Mouse (Mus musculus) MEL (cell line): Measurements from ENCODE around the gene Fgd3. TPM values are rescaled to one million over a fixed set of nuclear protein-coding genes. Genes with fewer than 3 reads are reported as not detected.

ENCODE experiments used
- DNase-seq: peaks from one replicate; pipeline ENCODE4 v3.0.0; 2011; ENCODE audit warnings: low read depth, low spot score
- H3K27ac ChIP-seq: 2 replicates; pipeline ENCODE4 v1.5.1; 2012; ENCODE audit warnings: low read depth, mild to moderate bottlenecking, control low read depth, low read length, moderate library complexity; ENCODE audit not compliant: control insufficient read depth
- H3K27me3 ChIP-seq, 2 experiments: fragments of 150-350 bp in 1 of 2; sonication (generic) in 1 of 2; 2 replicates each; pipeline ENCODE4 v1.6.1; 2012; ENCODE audit warnings: low read length in 2 of 2, mild to moderate bottlenecking in 2 of 2, improper control_type of control experiment in 1 of 2, moderate library complexity in 1 of 2; ENCODE audit not compliant: insufficient read depth in 2 of 2, control insufficient read depth in 1 of 2
- H3K36me3 ChIP-seq, 2 experiments: 2 replicates each; pipeline ENCODE4 v1.6.1; 2012 to 2014; ENCODE audit warnings: low read length in 2 of 2, improper control_type of control experiment in 1 of 2, inconsistent platforms in 1 of 2, mild to moderate bottlenecking in 1 of 2; ENCODE audit not compliant: insufficient read depth in 2 of 2, control insufficient read depth in 1 of 2
- H3K4me1 ChIP-seq, 2 experiments: fragments of 150-350 bp in 1 of 2; sonication (generic) in 1 of 2; 2 replicates each; pipeline ENCODE4 v1.6.1; 2012; ENCODE audit warnings: low read length in 2 of 2, improper control_type of control experiment in 1 of 2, mild to moderate bottlenecking in 1 of 2; ENCODE audit not compliant: insufficient read depth in 2 of 2, control insufficient read depth in 1 of 2
- H3K4me3 ChIP-seq, 2 experiments: fragments of 150-350 bp in 1 of 2; sonication (generic) in 1 of 2; 2 replicates each; pipeline ENCODE4 v1.5.1; 2012; ENCODE audit warnings: low read depth in 2 of 2, low read length in 2 of 2, mild to moderate bottlenecking in 2 of 2, moderate library complexity in 2 of 2, control low read depth in 1 of 2, improper control_type of control experiment in 1 of 2; ENCODE audit not compliant: control insufficient read depth in 1 of 2, insufficient read depth in 1 of 2
- H3K79me2 ChIP-seq: 2 replicates; pipeline ENCODE4 v1.6.1; 2012; ENCODE audit warnings: mild to moderate bottlenecking, low read length, moderate library complexity; ENCODE audit not compliant: control insufficient read depth, poor library complexity, insufficient read depth
- H3K9ac ChIP-seq: 2 replicates; pipeline ENCODE4 v1.6.1; 2012; ENCODE audit warnings: low read depth, mild to moderate bottlenecking, control low read depth, low read length, moderate library complexity; ENCODE audit not compliant: control insufficient read depth, poor library complexity, severe bottlenecking
- H3K9me3 ChIP-seq: fragments of 150-350 bp; sonication (generic); replicated peaks from 2 replicates; pipeline ENCODE4 v1.6.1; 2012; ENCODE audit warnings: mild to moderate bottlenecking, low read length, improper control_type of control experiment, moderate library complexity; ENCODE audit not compliant: insufficient read depth
- BHLHE40 ChIP-seq: IDR thresholded peaks from 2 replicates; pipeline ENCODE4 v1.6.1; 2012; ENCODE audit warnings: low read depth, mild to moderate bottlenecking, inconsistent platforms, low read length, improper control_type of control experiment, borderline replicate concordance
- CHD1 ChIP-seq: IDR thresholded peaks from 2 replicates; pipeline ENCODE4 v1.6.1; 2012; ENCODE audit warnings: low read depth, mild to moderate bottlenecking, inconsistent platforms, low read length, improper control_type of control experiment
- CHD2 ChIP-seq: IDR thresholded peaks from 2 replicates; pipeline ENCODE4 v1.6.1; 2011; ENCODE audit warnings: low read length, improper control_type of control experiment
- E2F4 ChIP-seq: IDR thresholded peaks from 2 replicates; pipeline ENCODE4 v1.6.1; 2011; ENCODE audit warnings: low read depth, low read length, improper control_type of control experiment, borderline replicate concordance
- ELF1 ChIP-seq: IDR thresholded peaks from 2 replicates; pipeline ENCODE4 v1.6.1; 2014; ENCODE audit warnings: low read depth, mild to moderate bottlenecking, inconsistent platforms, low read length, improper control_type of control experiment, moderate library complexity
- GATA1 ChIP-seq: IDR thresholded peaks from 2 replicates; pipeline ENCODE4 v1.6.1; 2011; ENCODE audit warnings: low read depth, low read length, improper control_type of control experiment
- HCFC1 ChIP-seq: IDR thresholded peaks from 2 replicates; pipeline ENCODE4 v1.6.1; 2012; ENCODE audit warnings: low read depth, mild to moderate bottlenecking, inconsistent platforms, low read length, improper control_type of control experiment, moderate library complexity
- KAT2A ChIP-seq: conservative IDR thresholded peaks from 2 replicates; pipeline ENCODE4 v1.6.1; 2012; ENCODE audit warnings: low read depth, low read length, improper control_type of control experiment, inconsistent platforms
- MAX ChIP-seq: IDR thresholded peaks from 2 replicates; pipeline ENCODE4 v1.6.1; 2011; ENCODE audit warnings: low read length, improper control_type of control experiment
- MAZ ChIP-seq: IDR thresholded peaks from 2 replicates; pipeline ENCODE4 v1.6.1; 2012; ENCODE audit warnings: low read depth, mild to moderate bottlenecking, inconsistent platforms, low read length, improper control_type of control experiment
- MXI1 ChIP-seq: IDR thresholded peaks from 2 replicates; pipeline ENCODE4 v1.6.1; 2011; ENCODE audit warnings: mild to moderate bottlenecking, low read depth, low read length, improper control_type of control experiment
- MYC ChIP-seq: IDR thresholded peaks from 2 replicates; pipeline ENCODE4 v1.6.1; 2011; ENCODE audit warnings: low read depth, mild to moderate bottlenecking, low read length, improper control_type of control experiment, moderate library complexity
- NELFE ChIP-seq: IDR thresholded peaks from 2 replicates; pipeline ENCODE4 v1.6.1; 2011; ENCODE audit warnings: low read depth, low read length, improper control_type of control experiment
- NRF1 ChIP-seq: IDR thresholded peaks from 2 replicates; pipeline ENCODE4 v1.6.1; 2014; ENCODE audit warnings: low read depth, mild to moderate bottlenecking, inconsistent platforms, low read length, improper control_type of control experiment, moderate library complexity; ENCODE audit not compliant: poor library complexity, insufficient read depth, severe bottlenecking
- POLR2AphosphoS2 ChIP-seq: IDR thresholded peaks from 2 replicates; pipeline ENCODE4 v1.6.1; 2011; ENCODE audit warnings: low read length, improper control_type of control experiment
- RCOR1 ChIP-seq: IDR thresholded peaks from 2 replicates; pipeline ENCODE4 v1.6.1; 2012; ENCODE audit warnings: low read depth, mild to moderate bottlenecking, inconsistent platforms, low read length, improper control_type of control experiment
- TCF12 ChIP-seq: IDR thresholded peaks from 2 replicates; pipeline ENCODE4 v1.6.1; 2014; ENCODE audit warnings: low read depth, mild to moderate bottlenecking, inconsistent platforms, low read length, improper control_type of control experiment, moderate library complexity
- UBTF ChIP-seq: IDR thresholded peaks from 2 replicates; pipeline ENCODE4 v1.6.1; 2012; ENCODE audit warnings: low read depth, mild to moderate bottlenecking, inconsistent platforms, low read length, improper control_type of control experiment, moderate library complexity, borderline replicate concordance; ENCODE audit not compliant: insufficient read depth
- USF1 ChIP-seq: IDR thresholded peaks from 2 replicates; pipeline ENCODE4 v1.6.1; 2014; ENCODE audit warnings: low read depth, mild to moderate bottlenecking, inconsistent platforms, low read length, improper control_type of control experiment, moderate library complexity
- USF2 ChIP-seq, 2 experiments: IDR thresholded peaks; 2 replicates each; pipeline ENCODE4 v1.6.1; 2011 to 2012; ENCODE audit warnings: improper control_type of control experiment in 2 of 2, low read length in 2 of 2, borderline replicate concordance in 1 of 2, inconsistent platforms in 1 of 2, low read depth in 1 of 2, mild to moderate bottlenecking in 1 of 2; ENCODE audit not compliant: insufficient read depth in 1 of 2
- ZC3H11A ChIP-seq: IDR thresholded peaks from 2 replicates; pipeline ENCODE4 v1.6.1; 2012; ENCODE audit warnings: low read depth, mild to moderate bottlenecking, inconsistent platforms, low read length, improper control_type of control experiment
- ZKSCAN1 ChIP-seq: IDR thresholded peaks from 2 replicates; pipeline ENCODE4 v1.6.1; 2012; ENCODE audit warnings: low read depth, mild to moderate bottlenecking, inconsistent platforms, low read length, improper control_type of control experiment, moderate library complexity
- ZNF384 ChIP-seq: IDR thresholded peaks from 2 replicates; pipeline ENCODE4 v1.6.1; 2012; ENCODE audit warnings: low read depth, mild to moderate bottlenecking, inconsistent platforms, low read length, improper control_type of control experiment
- polyA plus RNA-seq, 2 experiments: library from polyadenylated mRNA; stranded (reverse) in 1 of 2; unstranded in 1 of 2; fragments of >175 nt in 1 of 2; fragments of >200 nt in 1 of 2; gene quantifications; 2 replicates each; pipeline versions ENCODE4 v1.2.1 to v1.2.4; 2012; ENCODE audit warnings: low replicate concordance in 2 of 2, low read depth in 1 of 2; ENCODE audit not compliant: insufficient read length in 2 of 2, insufficient read depth in 1 of 2, missing spikeins in 1 of 2
- total RNA-seq: library from RNA; depleted of rRNA; stranded (reverse); fragments of 300-350 nt; gene quantifications from 2 replicates; pipeline ENCODE4 v1.2.3, GENCODE M21; 2012

The Fgd3 gene
- total and polyA plus RNA-seq, 3 experiments: 5.0 to 6.9 TPM; not detected in 1

DNA sequence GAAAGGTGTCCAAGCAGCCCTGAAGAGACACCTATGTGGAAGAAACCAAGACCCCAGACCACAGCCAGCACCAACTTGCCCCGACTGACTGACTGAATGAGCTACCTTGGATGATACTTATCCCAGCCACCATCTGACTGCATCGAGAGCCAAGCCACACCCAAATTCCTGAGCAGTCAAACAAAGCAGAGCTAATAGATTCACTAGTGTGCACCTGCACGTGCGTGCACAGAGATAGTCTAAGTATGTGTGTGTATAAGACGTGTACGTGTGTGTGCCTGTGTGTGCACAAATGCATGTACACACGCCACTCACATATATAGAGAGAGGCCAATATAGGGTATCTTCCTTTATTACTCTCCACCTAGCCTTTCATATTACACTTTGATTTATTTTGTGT lies 8.5 kb downstream of the Fgd3 start:
- Histone ChIP-seq H3K4me3 (no peak overlapping the region), H3K79me2 (no peaks in the 10 kb centered on the region), H3K9me3 (no peaks in the 10 kb centered on the region), H3K9ac (no peak overlapping the region), H3K36me3 (peaks cover 0 to 6% of the 10 kb centered on the region in 2 experiments; a peak in 1 of 4 replicates), H3K4me1 (peaks cover 2 to 16% of the 10 kb centered on the region in 2 experiments; a peak in 3 of 4 replicates), H3K27ac (no peak overlapping the region), H3K27me3 (no peaks in the 10 kb centered on the region; a peak in 1 of 4 replicates)
- TF ChIP-seq BHLHE40: peak; percentile 59; the same call in 1 of the 2 replicates
- no peak for TF ChIP-seq KAT2A
- no peak for DNase-seq

DNA sequence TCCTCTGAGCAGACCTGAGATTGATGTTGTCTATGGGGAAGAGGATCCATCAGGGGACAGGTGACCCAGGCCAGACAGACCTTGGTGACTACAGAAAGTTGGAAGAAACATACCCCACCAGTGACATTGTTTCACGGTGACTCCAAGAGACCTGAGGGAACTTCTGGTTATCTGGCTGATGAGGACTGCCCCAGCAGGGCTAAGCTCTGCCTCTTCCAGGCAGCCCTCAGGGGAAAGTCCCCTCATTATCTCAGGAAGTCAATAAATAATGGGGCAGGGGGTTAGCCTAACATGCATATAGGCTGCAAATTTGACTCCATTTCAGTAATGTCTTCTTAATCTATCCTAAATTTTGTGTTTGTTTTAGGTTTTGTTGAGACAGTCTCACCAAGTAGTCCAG lies 10.6 kb downstream of the Fgd3 start:
- no peak for DNase-seq
- peaks cover 0 to 8% of the 10 kb centered on the region in 2 experiments; a peak in 1 of 4 replicates for H3K36me3 ChIP-seq
- TF ChIP-seq USF1: no peak
- TF ChIP-seq BHLHE40: no peak
- no peak for TF ChIP-seq E2F4
- no peak for TF ChIP-seq MAZ
- no peak for TF ChIP-seq CHD2
- TF ChIP-seq CHD1: no peak
- no peak for TF ChIP-seq TCF12
- TF ChIP-seq KAT2A: no peak
- no peak for TF ChIP-seq UBTF
- TF ChIP-seq NRF1: no peak
- TF ChIP-seq ZNF384: no peak
- no peak for TF ChIP-seq POLR2AphosphoS2
- TF ChIP-seq, all 39 proteins: peak for 0
- H3K9me3 ChIP-seq: no peaks in the 10 kb centered on the region
- no peaks in the 10 kb centered on the region for H3K79me2 ChIP-seq
- peak overlapping the region; percentile 5 to 92; a peak in 3 of 4 replicates for H3K4me3 ChIP-seq
- peaks cover 2 to 18% of the 10 kb centered on the region in 2 experiments; a peak in 3 of 4 replicates for H3K4me1 ChIP-seq
- H3K9ac ChIP-seq: peak overlapping the region; percentile 39
- H3K27me3 ChIP-seq: no peaks in the 10 kb centered on the region
- peak overlapping the region; percentile 58 for H3K27ac ChIP-seq

DNA sequence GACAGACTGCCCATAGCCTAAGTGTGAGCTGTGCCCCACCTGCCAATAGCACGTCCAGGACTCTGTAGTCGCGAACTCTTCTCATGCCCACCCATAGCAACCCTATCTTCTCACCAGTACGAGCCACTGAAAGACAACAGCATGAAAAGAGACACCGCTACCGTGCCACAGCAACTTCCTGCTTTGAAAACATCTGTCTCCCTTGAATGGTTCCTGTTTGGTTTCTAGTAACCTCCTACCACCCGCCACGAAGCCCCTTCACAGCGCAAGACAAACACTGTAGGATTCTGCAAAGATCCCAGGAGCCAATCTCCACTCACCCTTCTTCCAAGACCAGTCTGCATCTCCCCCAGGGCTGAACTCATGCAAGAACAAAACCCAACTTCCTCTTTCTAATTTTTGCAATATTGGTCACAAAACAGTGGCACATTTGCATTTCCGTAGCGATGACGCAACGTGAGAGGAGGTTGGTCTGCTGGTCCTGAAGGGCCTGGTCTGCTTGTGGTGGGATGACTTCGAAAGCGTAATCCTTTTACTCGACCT lies 11.2 kb downstream of the Fgd3 start:
- peak overlapping the region; percentile 66 for H3K9ac ChIP-seq
- peak overlapping the region; percentile 63 to 92 for H3K4me3 ChIP-seq
- H3K27ac ChIP-seq: peak overlapping the region; percentile 86
- DNase-seq: peak; percentile 93
- no peaks in the 10 kb centered on the region for H3K9me3 ChIP-seq
- peaks cover 0 to 8% of the 10 kb centered on the region in 2 experiments; a peak in 1 of 4 replicates for H3K36me3 ChIP-seq
- no peaks in the 10 kb centered on the region for H3K79me2 ChIP-seq
- H3K4me1 ChIP-seq: peaks cover 2 to 18% of the 10 kb centered on the region in 2 experiments; a peak in 3 of 4 replicates
- H3K27me3 ChIP-seq: no peaks in the 10 kb centered on the region
- TF ChIP-seq MXI1 (peak; percentile 80), RCOR1 (peak; percentile 46; the same call in 1 of the 2 replicates), NRF1 (no peak), CHD2 (no peak), ELF1 (peak; percentile 73), UBTF (no peak), GATA1 (no peak), E2F4 (no peak), MAZ (no peak), USF2 (IDR thresholded peaks at IDR 0.05; ENCODE audit: borderline replicate concordance in 1 of 2, insufficient read depth in 1 of 2, low read depth in 1 of 2, low read length in 2 of 2) (no peak), ZKSCAN1 (peak; percentile 48; the same call in 1 of the 2 replicates), NELFE (peak; percentile 64), MYC (peak; percentile 69), HCFC1 (peak; percentile 69), TCF12 (peak; percentile 25), ZC3H11A (no peak), MAX (no peak)
